Mouse (Mus musculus): ENCODE results near the gene Edem3. TPM values are rescaled to one million over a fixed set of nuclear protein-coding genes. Genes with fewer than 3 reads are reported as not detected.

The Edem3 gene
- polyA plus RNA-seq, 2 experiments = 18.6 to 27.0 TPM

DNA sequence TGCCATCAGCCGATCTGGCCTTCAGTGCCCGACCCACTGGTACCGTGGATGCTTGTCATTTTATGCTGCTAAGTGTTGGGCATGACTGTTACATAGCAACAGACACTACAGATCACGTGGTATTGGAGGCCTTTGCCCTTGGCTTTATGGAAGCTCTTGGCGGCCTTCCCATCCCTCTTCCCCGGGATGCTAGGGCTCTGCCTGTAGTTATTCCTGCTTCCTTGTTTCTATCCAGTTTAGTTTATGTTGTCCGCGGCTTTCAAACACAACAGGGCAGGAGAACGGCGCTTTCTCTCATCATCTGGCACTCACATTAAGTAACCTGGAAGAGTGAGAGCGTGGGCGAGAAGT is 108.6 kb downstream of the Edem3 start:
- ATAC-seq (ENCODE audit: low FRiP score, low read depth) = no peak
- H3K4me2 ChIP-seq (replicated peaks; ENCODE audit: low read depth, low read length, severe bottlenecking) = no peak overlapping the region
- WGBS = 84% methylated on average over 12 of the region's 12 CpGs
- no peak overlapping the region for H3K27ac ChIP-seq (replicated peaks; ENCODE audit: low read depth, low read length)
- TF ChIP-seq POLR2A (IDR thresholded peaks at IDR 0.05; ENCODE audit: borderline replicate concordance, extremely low read depth, insufficient read depth, insufficient read length) = no peak
- DNase-seq (ENCODE audit: low spot score) = no peak
- peaks cover 4% of the 10 kb centered on the region; the same call in 1 of the 2 replicates for H3K4me1 ChIP-seq (ENCODE audit: control insufficient read depth, insufficient read depth, low read length)
- H3K4me3 ChIP-seq (replicated peaks; ENCODE audit: low read length) = no peak overlapping the region
- H3K27me3 ChIP-seq (ENCODE audit: control insufficient read depth, insufficient read depth, low read length) = no peaks in the 10 kb centered on the region
- no peak overlapping the region for H3K9ac ChIP-seq (ENCODE audit: low read depth, low read length, severe bottlenecking)
- no peaks in the 10 kb centered on the region for H3K9me3 ChIP-seq (ENCODE audit: control insufficient read depth, low read length)
- no peaks in the 10 kb centered on the region for H3K36me3 ChIP-seq (ENCODE audit: control insufficient read depth, insufficient read depth, low read length)

DNA sequence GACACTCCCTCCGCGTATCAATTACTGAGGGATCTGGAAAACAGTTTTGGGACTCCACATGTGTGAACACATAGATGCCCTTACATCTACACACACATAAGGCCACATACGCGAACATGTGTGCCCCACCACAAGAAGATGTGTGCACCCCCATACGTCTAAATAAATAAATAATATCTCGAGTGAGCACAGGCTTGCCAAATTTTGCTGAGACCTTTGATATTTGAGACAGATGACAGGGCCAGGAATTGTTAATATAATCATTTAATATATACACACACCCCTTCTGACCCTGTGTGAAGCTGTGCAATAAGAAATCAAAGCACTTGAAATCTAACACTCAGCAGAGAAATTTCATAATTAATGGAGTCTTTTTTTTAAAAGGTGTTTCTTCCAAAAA is 109.2 kb downstream of the Edem3 start:
- H3K9me3 ChIP-seq (ENCODE audit: control insufficient read depth, low read length) = no peaks in the 10 kb centered on the region
- no peak overlapping the region for H3K27ac ChIP-seq (replicated peaks; ENCODE audit: low read depth, low read length)
- TF ChIP-seq POLR2A (IDR thresholded peaks at IDR 0.05; ENCODE audit: borderline replicate concordance, extremely low read depth, insufficient read depth, insufficient read length) = no peak
- H3K27me3 ChIP-seq (ENCODE audit: control insufficient read depth, insufficient read depth, low read length) = no peaks in the 10 kb centered on the region
- WGBS = 75% methylated on average over 6 of the region's 6 CpGs
- H3K9ac ChIP-seq (ENCODE audit: low read depth, low read length, severe bottlenecking) = no peak overlapping the region
- no peaks in the 10 kb centered on the region for H3K36me3 ChIP-seq (ENCODE audit: control insufficient read depth, insufficient read depth, low read length)
- ATAC-seq (ENCODE audit: low FRiP score, low read depth) (no peak), DNase-seq (ENCODE audit: low spot score) (no peak)
- no peak overlapping the region for H3K4me2 ChIP-seq (replicated peaks; ENCODE audit: low read depth, low read length, severe bottlenecking)
- peaks cover 4% of the 10 kb centered on the region; the same call in 1 of the 2 replicates for H3K4me1 ChIP-seq (ENCODE audit: control insufficient read depth, insufficient read depth, low read length)
- no peak overlapping the region for H3K4me3 ChIP-seq (replicated peaks; ENCODE audit: low read length)

Other genes starting within 250 kb of the Edem3 start
- 9.8 and 11.1 TPM in 2 replicates for gene Fam129a, start 184.2 kb upstream of the Edem3 start, polyA plus RNA-seq (2012; rRNA removed)
- 13.9 and 14.7 TPM in 2 replicates for gene Fam129a, start 184.2 kb upstream of the Edem3 start, polyA plus RNA-seq (2014; fragmentation: Nextera tagmentation; extraction: Ambion mirVana)